Mouse (Mus musculus) central nervous system, embryonic 11.5 days (tissue): Measurements from ENCODE around the gene Gm10118. TPM values are rescaled to one million over a fixed set of nuclear protein-coding genes. Genes with fewer than 3 reads are reported as not detected.

Experiments used
- polyA plus RNA-seq: library from polyadenylated mRNA; depleted of rRNA; stranded (reverse); fragments of >200 nt; gene quantifications from 2 replicates; pipeline ENCODE4 v1.2.3, GENCODE M21; 2012; rRNA removed

The Gm10118 gene
- 0.05 and 0.06 TPM in 2 replicates for polyA plus RNA-seq

GRCm38 (mm10) chr10:63927334-63927733, at the start of gene Gm10118:
Gm10118 (minus strand) TSS chr10:63927434.

Other genes with a start within 250 kb of the Gm10118 start
- 1.9 and 2.1 TPM in 2 replicates for gene Lrrtm3, start 162.8 kb upstream of the Gm10118 start, polyA plus RNA-seq